Mouse (Mus musculus) neural tube, embryonic 13.5 days (tissue): Measurements from ENCODE around the gene Gfm2. TPM values are rescaled to one million over a fixed set of nuclear protein-coding genes. Genes with fewer than 3 reads are reported as not detected.

Source experiments
- ATAC-seq: fragments of 200-750 bp; cut with Nextera tagmentation; 2 replicates; pipeline ENCODE4 v1.8.0; 2017; ENCODE audit warnings: low read depth, mild to moderate bottlenecking, moderate TSS enrichment, moderate library complexity
- H3K27ac ChIP-seq: fragments of 300-500 bp; sonication (generic); replicated peaks from 2 replicates; pipeline ENCODE4 v1.5.1; 2015; ENCODE audit warnings: moderate library complexity, mild to moderate bottlenecking, inconsistent platforms
- H3K27me3 ChIP-seq: fragments of 300-500 bp; sonication (generic); 2 replicates; pipeline ENCODE4 v1.6.1; 2015; ENCODE audit warnings: mild to moderate bottlenecking, inconsistent platforms
- H3K36me3 ChIP-seq: fragments of 300-500 bp; sonication (generic); 2 replicates; pipeline ENCODE4 v1.6.1; 2015; ENCODE audit warnings: mild to moderate bottlenecking, inconsistent platforms
- H3K4me1 ChIP-seq: fragments of 300-500 bp; sonication (generic); replicated peaks from 2 replicates; pipeline ENCODE4 v1.6.1; 2015; ENCODE audit warnings: inconsistent platforms
- H3K4me2 ChIP-seq: fragments of 300-500 bp; sonication (generic); 2 replicates; pipeline ENCODE4 v1.6.1; 2015; ENCODE audit warnings: inconsistent platforms, mild to moderate bottlenecking, moderate library complexity
- H3K4me3 ChIP-seq: fragments of 300-500 bp; sonication (generic); 2 replicates; pipeline ENCODE4 v1.5.1; 2015; ENCODE audit warnings: mild to moderate bottlenecking, inconsistent platforms
- H3K9ac ChIP-seq: fragments of 300-500 bp; sonication (generic); 2 replicates; pipeline ENCODE4 v1.6.1; 2015; ENCODE audit warnings: moderate library complexity, mild to moderate bottlenecking, inconsistent platforms
- H3K9me3 ChIP-seq: fragments of 300-500 bp; sonication (generic); 2 replicates; pipeline ENCODE4 v1.6.1; 2016; ENCODE audit warnings: inconsistent platforms
- WGBS: fragments of 180-500 bp; shearing (Covaris S2); methylation state at CpG from one replicate; pipeline ENCODE4 v1.1.7; 2015; 5-methylcytosine and 5-hydroxymethylcytosine counted together
- polyA plus RNA-seq: library from polyadenylated mRNA; unstranded; fragments of >200 nt; fragmentation: Nextera tagmentation; extraction: Ambion mirVana; gene quantifications from 2 replicates; pipeline ENCODE4 v1.2.1, GENCODE M21; 2015

Gene Gfm2
- polyA plus RNA-seq, 1 experiment from 2014 or later = 32.7 TPM

DNA sequence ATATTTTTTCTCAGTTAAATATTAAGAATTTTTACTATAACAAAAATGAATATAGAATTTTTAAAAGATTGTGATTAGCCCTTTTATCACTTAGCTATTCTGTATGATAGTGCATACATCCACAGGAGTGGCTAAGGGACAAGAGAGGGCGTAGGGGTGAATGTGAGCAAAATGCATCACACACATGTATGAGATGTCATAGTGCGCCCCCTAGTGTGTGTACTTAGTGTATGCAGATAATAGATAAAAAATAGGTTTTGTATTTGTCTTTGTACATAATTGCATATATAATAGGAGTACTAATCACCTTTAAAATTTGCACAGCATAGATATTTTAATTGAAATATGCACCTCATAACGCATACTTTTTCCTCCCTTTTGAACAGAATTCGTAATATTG, 8.1 kb downstream of the Gfm2 start:
- no peaks in the 10 kb centered on the region for H3K4me1 ChIP-seq
- no peak for ATAC-seq
- no peak overlapping the region for H3K4me2 ChIP-seq
- H3K36me3 ChIP-seq = peaks cover 64% of the 10 kb centered on the region
- no peaks in the 10 kb centered on the region for H3K27me3 ChIP-seq
- no peak overlapping the region for H3K27ac ChIP-seq
- no peaks in the 10 kb centered on the region for H3K9me3 ChIP-seq
- WGBS = 60% methylated on average over 4 of the region's 4 CpGs
- no peak overlapping the region for H3K9ac ChIP-seq
- no peak overlapping the region for H3K4me3 ChIP-seq

GRCm38 (mm10) chr13:97175520-97176264, 38.0 kb downstream of the Gfm2 start:
- no peak overlapping the region for H3K27ac ChIP-seq
- no peak overlapping the region for H3K4me2 ChIP-seq
- H3K9ac ChIP-seq = no peak overlapping the region
- no peaks in the 10 kb centered on the region for H3K4me1 ChIP-seq
- H3K4me3 ChIP-seq = no peak overlapping the region
- H3K27me3 ChIP-seq = no peaks in the 10 kb centered on the region
- no peak for ATAC-seq
- H3K9me3 ChIP-seq = no peaks in the 10 kb centered on the region
- H3K36me3 ChIP-seq = peaks cover 88% of the 10 kb centered on the region
- WGBS = 85% methylated on average over 10 of the region's 10 CpGs

DNA sequence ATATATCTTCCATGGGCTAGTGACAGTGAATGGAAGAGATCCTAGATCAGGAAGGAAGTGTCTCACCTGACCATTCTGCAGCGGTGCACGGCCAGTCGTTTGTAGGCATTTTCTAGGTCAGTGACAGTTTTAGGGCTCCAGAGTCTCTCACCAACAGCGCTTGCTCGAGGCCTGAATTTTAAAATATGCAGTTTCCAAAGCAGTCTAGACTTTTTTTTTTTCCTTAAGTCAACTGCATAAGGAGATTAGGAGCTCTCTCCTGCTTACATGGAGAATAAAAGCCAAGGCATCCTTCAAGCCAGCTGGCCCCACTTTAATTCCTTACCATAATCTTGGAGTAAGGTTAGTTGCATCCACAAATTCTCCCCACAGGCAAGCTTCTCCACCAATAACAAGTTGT, 39.0 kb downstream of the Gfm2 start:
- no peak overlapping the region for H3K4me2 ChIP-seq
- no peak overlapping the region for H3K27ac ChIP-seq
- no peaks in the 10 kb centered on the region for H3K27me3 ChIP-seq
- WGBS = 91% methylated on average over 5 of the region's 5 CpGs
- H3K9me3 ChIP-seq = no peaks in the 10 kb centered on the region
- no peak overlapping the region for H3K4me3 ChIP-seq
- H3K36me3 ChIP-seq = peaks cover 82% of the 10 kb centered on the region
- no peak overlapping the region for H3K9ac ChIP-seq
- H3K4me1 ChIP-seq = no peaks in the 10 kb centered on the region
- ATAC-seq = no peak

DNA sequence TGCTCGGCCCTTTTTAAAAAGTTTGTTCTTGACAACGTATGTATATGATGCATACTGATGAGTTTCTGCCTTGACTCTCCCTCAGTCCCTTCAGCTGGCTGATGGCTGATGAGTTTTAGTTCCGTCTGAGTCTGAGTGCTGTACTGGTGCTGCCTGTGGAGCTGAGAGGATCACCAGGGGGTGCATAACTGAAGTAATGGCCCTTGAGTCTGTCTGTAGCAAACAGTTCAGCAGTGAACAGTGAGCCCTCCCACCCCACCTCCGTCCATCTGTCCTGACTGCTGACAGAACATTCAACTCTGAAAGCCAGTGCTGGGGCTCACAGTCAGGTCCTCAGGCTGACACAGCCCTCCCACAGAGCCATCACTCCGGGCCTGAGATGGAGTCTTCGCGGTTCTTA, 41.2 kb downstream of the Gfm2 start:
- WGBS = 78% methylated on average over 7 of the region's 7 CpGs
- Histone ChIP-seq H3K27ac (no peak overlapping the region), H3K4me3 (no peak overlapping the region), H3K9me3 (no peaks in the 10 kb centered on the region), H3K36me3 (peaks cover 62% of the 10 kb centered on the region), H3K27me3 (no peaks in the 10 kb centered on the region), H3K4me2 (no peak overlapping the region), H3K9ac (no peak overlapping the region), H3K4me1 (no peaks in the 10 kb centered on the region)
- ATAC-seq = no peak

DNA sequence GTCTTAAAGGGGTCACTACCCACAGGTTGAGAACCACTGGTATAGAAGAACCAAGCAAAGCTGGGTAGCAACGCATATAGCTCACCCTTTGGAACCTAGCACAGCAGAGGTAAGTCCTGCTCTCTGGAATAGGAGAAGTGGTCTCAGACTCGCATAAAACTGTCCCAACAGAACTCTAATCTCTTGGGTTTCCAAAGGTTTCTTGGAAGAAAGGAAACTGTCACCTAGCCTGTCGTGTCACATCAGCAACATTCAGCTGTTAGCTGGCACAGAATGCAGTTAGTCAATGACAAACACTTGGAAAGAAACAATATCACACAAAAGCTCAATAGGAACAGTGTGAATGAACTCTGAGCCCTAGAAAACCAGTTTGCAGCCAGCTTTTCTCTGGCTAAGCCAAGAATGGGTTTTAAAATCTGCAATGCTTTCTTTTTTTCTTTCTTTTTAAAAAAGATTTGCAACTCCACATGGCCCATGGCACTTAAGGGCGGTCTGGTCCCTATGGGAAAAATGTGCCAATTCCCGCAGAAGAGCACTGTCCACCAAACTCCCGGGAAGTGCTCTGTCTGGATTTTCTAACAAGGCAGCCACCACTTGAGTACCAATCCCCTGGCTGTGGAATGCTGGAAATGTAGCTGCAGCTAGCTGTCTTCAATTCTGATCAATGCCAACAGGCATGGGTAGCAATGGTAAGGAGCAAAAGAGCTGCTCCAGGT, 42.5 kb downstream of the Gfm2 start:
- H3K9me3 ChIP-seq = no peaks in the 10 kb centered on the region
- peaks cover 49% of the 10 kb centered on the region for H3K36me3 ChIP-seq
- WGBS = 71% methylated on average over 6 of the region's 6 CpGs
- no peak overlapping the region for H3K27ac ChIP-seq
- H3K4me1 ChIP-seq = no peaks in the 10 kb centered on the region
- no peaks in the 10 kb centered on the region for H3K27me3 ChIP-seq
- no peak overlapping the region for H3K4me2 ChIP-seq
- H3K4me3 ChIP-seq = no peak overlapping the region
- ATAC-seq = no peak
- H3K9ac ChIP-seq = no peak overlapping the region

DNA sequence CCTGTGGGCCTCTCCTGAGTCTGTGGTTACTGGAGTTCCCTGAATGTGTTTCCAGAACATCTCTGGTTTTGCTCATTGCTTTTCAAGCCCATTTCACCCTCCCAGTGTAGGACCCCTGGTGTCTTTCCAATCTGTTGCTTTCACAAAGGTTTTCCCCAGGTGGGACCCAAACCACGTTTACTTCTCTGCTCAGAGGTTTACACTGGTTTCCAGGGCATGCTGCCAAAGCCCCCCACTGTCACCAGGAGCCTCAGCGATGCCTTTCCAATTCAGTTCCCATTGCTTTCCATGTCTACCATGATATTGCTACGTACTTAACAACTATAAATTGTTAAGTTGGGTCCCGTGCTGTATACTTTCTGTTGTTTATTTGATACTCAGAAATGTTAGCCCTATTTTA, 45.1 kb downstream of the Gfm2 start:
- no peak overlapping the region for H3K27ac ChIP-seq
- 77% methylated on average over 4 of the region's 4 CpGs for WGBS
- H3K4me3 ChIP-seq = no peak overlapping the region
- no peak for ATAC-seq
- H3K4me1 ChIP-seq = no peaks in the 10 kb centered on the region
- no peak overlapping the region for H3K4me2 ChIP-seq
- H3K27me3 ChIP-seq = no peaks in the 10 kb centered on the region
- peaks cover 27% of the 10 kb centered on the region for H3K36me3 ChIP-seq
- no peak overlapping the region for H3K9ac ChIP-seq
- H3K9me3 ChIP-seq = no peaks in the 10 kb centered on the region

DNA sequence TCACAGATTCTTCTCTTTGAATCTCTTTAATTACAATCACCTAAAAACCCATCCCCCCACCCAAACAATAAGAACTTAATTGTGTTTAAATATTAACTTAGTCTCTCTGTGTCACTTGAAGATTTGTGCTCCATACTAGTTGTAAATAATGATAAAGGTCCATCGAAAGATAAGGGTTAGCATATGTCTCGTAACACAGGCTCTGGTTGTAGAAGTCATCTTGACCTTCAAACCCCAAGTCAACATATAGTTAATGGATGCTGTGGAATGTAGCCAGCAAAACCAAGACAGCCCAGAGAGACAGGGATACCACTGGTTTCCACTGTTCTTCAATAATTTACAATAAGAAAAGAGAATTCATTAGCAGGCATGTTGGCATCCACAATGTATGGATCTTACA, 46.4 kb downstream of the Gfm2 start:
- WGBS = 94% methylated on average over 2 of the region's 2 CpGs
- Histone ChIP-seq H3K9me3 (no peaks in the 10 kb centered on the region), H3K27ac (no peak overlapping the region), H3K36me3 (peaks cover 15% of the 10 kb centered on the region), H3K4me1 (no peaks in the 10 kb centered on the region), H3K27me3 (no peaks in the 10 kb centered on the region), H3K4me3 (no peak overlapping the region), H3K4me2 (no peak overlapping the region), H3K9ac (no peak overlapping the region)
- ATAC-seq = no peak

DNA sequence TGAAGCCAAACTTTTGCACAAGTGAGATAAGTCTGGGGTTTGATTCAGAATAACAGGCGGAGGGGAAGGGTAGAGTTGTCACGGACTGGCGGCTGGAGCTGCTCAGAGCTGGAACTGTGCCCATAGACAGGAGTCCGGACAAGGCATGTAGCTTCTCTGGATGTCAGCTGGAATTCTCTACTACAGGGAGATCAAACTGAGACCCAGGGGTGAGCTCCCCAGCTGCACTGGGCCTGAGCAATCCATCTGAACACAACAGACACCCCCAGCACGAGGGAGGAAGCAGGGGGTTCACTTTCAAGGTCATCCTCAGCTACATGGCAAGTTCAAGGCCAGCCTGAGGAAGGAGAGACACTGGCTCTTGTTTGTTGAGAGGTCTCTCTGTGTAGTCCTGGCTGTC, 46.9 kb downstream of the Gfm2 start:
- Histone ChIP-seq H3K9me3 (no peaks in the 10 kb centered on the region), H3K36me3 (peaks cover 11% of the 10 kb centered on the region), H3K27me3 (no peaks in the 10 kb centered on the region), H3K4me2 (no peak overlapping the region), H3K9ac (no peak overlapping the region), H3K4me3 (no peak overlapping the region), H3K27ac (no peak overlapping the region), H3K4me1 (no peaks in the 10 kb centered on the region)
- no peak for ATAC-seq
- WGBS = 71% methylated on average over 5 of the region's 5 CpGs

GRCm38 (mm10) chr13:97186346-97186745, 48.6 kb downstream of the Gfm2 start:
- 79% methylated on average over 4 of the region's 4 CpGs for WGBS
- no peak for ATAC-seq
- H3K9ac ChIP-seq = no peak overlapping the region

GRCm38 (mm10) chr13:97187693-97188092, 50.0 kb downstream of the Gfm2 start:
- 88% methylated on average over 5 of the region's 5 CpGs for WGBS
- ATAC-seq = no peak
- Histone ChIP-seq H3K27me3 (no peaks in the 10 kb centered on the region), H3K9me3 (no peaks in the 10 kb centered on the region), H3K4me3 (no peak overlapping the region), H3K27ac (no peak overlapping the region), H3K4me1 (0 out of 2 replicates have a peak, but pooled peaks cover 3% of the 10 kb centered on the region), H3K4me2 (no peak overlapping the region), H3K36me3 (no peaks in the 10 kb centered on the region), H3K9ac (no peak overlapping the region)

More at GRCm38 (mm10) chr13:97186346-97186745, 48.6 kb downstream of the Gfm2 start:
- Histone ChIP-seq H3K27ac (no peak overlapping the region), H3K9me3 (no peaks in the 10 kb centered on the region), H3K36me3 (no peaks in the 10 kb centered on the region), H3K4me3 (no peak overlapping the region), H3K4me1 (no peaks in the 10 kb centered on the region), H3K27me3 (no peaks in the 10 kb centered on the region), H3K4me2 (no peak overlapping the region)

GRCm38 (mm10) chr13:97192649-97193048, 54.9 kb downstream of the Gfm2 start:
- Histone ChIP-seq H3K27ac (no peak overlapping the region), H3K9ac (no peak overlapping the region), H3K4me1 (peaks cover 20% of the 10 kb centered on the region; the same call in 1 of the 2 replicates), H3K9me3 (no peaks in the 10 kb centered on the region), H3K4me3 (no peak overlapping the region), H3K36me3 (no peaks in the 10 kb centered on the region), H3K27me3 (no peaks in the 10 kb centered on the region), H3K4me2 (no peak overlapping the region)
- 89% methylated on average over 11 of the region's 11 CpGs for WGBS
- ATAC-seq = no peak

- no peaks in the 10 kb centered on the region for H3K27me3 ChIP-seq
- H3K27ac ChIP-seq = no peak overlapping the region
- no peak overlapping the region for H3K4me3 ChIP-seq
- WGBS = 49% methylated on average over 7 of the region's 7 CpGs
- no peaks in the 10 kb centered on the region for H3K36me3 ChIP-seq
- H3K4me2 ChIP-seq = no peak overlapping the region
- H3K9ac ChIP-seq = no peak overlapping the region
- no peaks in the 10 kb centered on the region for H3K9me3 ChIP-seq
- ATAC-seq = peak; percentile 36; the same call in 1 of the 2 replicates
- H3K4me1 ChIP-seq = peaks cover 26% of the 10 kb centered on the region
These were observed 55.7 kb downstream of the Gfm2 start for GRCm38 (mm10) chr13:97193420-97193819.
